13 mouse cellular contexts compared by ENCODE assay signal in genomic region chr4:55001386-55001785, GRCm38 (mm10). TPM values are rescaled to one million over a fixed set of nuclear protein-coding genes. Genes with fewer than 3 reads are reported as not detected.
DNase-seq lines count a peak whose midpoint lies in the region; ATAC-seq lines count a peak whose summit lies in the region.
"Had no signal": no experiment of that assay in that cellular context is flagged by ENCODE, and none has a peak within 500 bp of the region (broad histone marks: within the 10 kb centered on the region; RNA-seq: fewer than 3 reads in every experiment).

No protein-coding gene starts in this region.

- ATAC-seq in heart, embryonic 14.5 days (ENCODE audit: insufficient number of reproducible peaks, insufficient read depth, low FRiP score, low read depth): no peak
- ATAC-seq: midbrain, embryonic 15.5 days had no signal

- peak overlapping the region; percentile 15 to 61; a peak in 3 of 4 replicates for H3K27ac ChIP-seq in heart, embryonic 14.5 days (replicated peaks in 1 of 2; ENCODE audit: control insufficient read depth in 1 of 2, insufficient read depth in 1 of 2, low read depth in 2 of 2, low read length in 2 of 2)
- no peak overlapping the region for H3K27ac ChIP-seq in midbrain, embryonic 10.5 days (replicated peaks)
- H3K27ac ChIP-seq: embryonic facial prominence, embryonic 13.5 days; hindbrain, embryonic 10.5 days; liver, embryonic 15.5 days; midbrain, embryonic 15.5 days had no signal

- peak overlapping the region; percentile 16 for H3K4me2 ChIP-seq in heart, embryonic 14.5 days (ENCODE audit: low read length)
- H3K4me2 ChIP-seq: embryonic facial prominence, embryonic 13.5 days; liver, embryonic 15.5 days; midbrain, embryonic 15.5 days had no signal

- H3K27me3 ChIP-seq in heart, embryonic 14.5 days (ENCODE audit: control insufficient read depth, insufficient read depth, low read length): no peaks in the 10 kb centered on the region
- no peaks in the 10 kb centered on the region for H3K27me3 ChIP-seq in midbrain, embryonic 10.5 days (ENCODE audit: low read depth, poor library complexity, severe bottlenecking)
- H3K27me3 ChIP-seq: embryonic facial prominence, embryonic 13.5 days; liver, embryonic 15.5 days; midbrain, embryonic 15.5 days had no signal

- DNase-seq in heart, adult 8-10 months (ENCODE audit: low spot score): peak; percentile 65
- DNase-seq in heart, postnatal 36 days: no peak
- peak; percentile 79 for DNase-seq in 3T3-L1 (ENCODE audit: low read depth, low spot score)
- DNase-seq in MN1 (ENCODE audit: low spot score): peak; percentile 37
- no peak for DNase-seq in natural killer cell, adult 2 months (ENCODE audit: low spot score in 2 of 2)
- DNase-seq in retina, embryonic 14.5 days (ENCODE audit: low spot score): no peak
- DNase-seq in midbrain, embryonic 10.5 days (ENCODE audit: low spot score): no peak
- DNase-seq: cerebellum, adult 9-11 months had no signal

- H3K36me3 ChIP-seq in heart, embryonic 14.5 days (ENCODE audit: control insufficient read depth, insufficient read depth, low read length): no peaks in the 10 kb centered on the region
- H3K36me3 ChIP-seq in midbrain, embryonic 10.5 days: peaks cover 77% of the 10 kb centered on the region
- H3K36me3 ChIP-seq: liver, embryonic 15.5 days; midbrain, embryonic 15.5 days had no signal

- intact Hi-C loops in heart, postnatal 36 days (cut with DNase I): loop anchor here (1.0 kb wide), 1 partner anchor 53 kb away; no protein-coding TSS in a partner anchor

- H3K9me3 ChIP-seq in heart, embryonic 14.5 days (ENCODE audit: control insufficient read depth, low read length): no peaks in the 10 kb centered on the region
- no peaks in the 10 kb centered on the region for H3K9me3 ChIP-seq in midbrain, embryonic 10.5 days (replicated peaks)
- H3K9me3 ChIP-seq: embryonic facial prominence, embryonic 13.5 days; hindbrain, embryonic 10.5 days; liver, embryonic 15.5 days; midbrain, embryonic 15.5 days had no signal

- peaks cover 27 to 56% of the 10 kb centered on the region in 2 experiments for H3K4me1 ChIP-seq in heart, embryonic 14.5 days (ENCODE audit: control insufficient read depth in 2 of 2, insufficient read depth in 2 of 2, low read length in 2 of 2)
- peaks cover 39% of the 10 kb centered on the region for H3K4me1 ChIP-seq in midbrain, embryonic 10.5 days

- no peak overlapping the region for H3K9ac ChIP-seq in heart, embryonic 14.5 days (ENCODE audit: low read length)
- H3K9ac ChIP-seq: embryonic facial prominence, embryonic 13.5 days; liver, embryonic 15.5 days; midbrain, embryonic 15.5 days had no signal

- 16% methylated on average over 3 of the region's 3 CpGs for WGBS in heart, embryonic 14.5 days
- 90% methylated on average over 3 of the region's 3 CpGs for WGBS in midbrain, embryonic 10.5 days

- no peak overlapping the region for H3K4me3 ChIP-seq in heart, embryonic 14.5 days (ENCODE audit: control insufficient read depth in 1 of 2, insufficient read depth in 1 of 2, low read depth in 1 of 2, low read length in 2 of 2)
- no peak overlapping the region for H3K4me3 ChIP-seq in midbrain, embryonic 10.5 days
- H3K4me3 ChIP-seq: embryonic facial prominence, embryonic 13.5 days; hindbrain, embryonic 10.5 days; liver, embryonic 15.5 days; midbrain, embryonic 15.5 days had no signal

RNA-seq across cellular contexts. Expression of gene Zfp462, which starts 56.5 kb away (rescaled TPM):
- 1 to 10 TPM; 4.4 to 7.8 (median 6.4) TPM for total RNA-seq in heart, adult 8-10 months (2022)
- 1 to 10 TPM; 7.2 to 7.5 TPM for total RNA-seq in heart, postnatal 36 days (2021)
- polyA plus RNA-seq in heart, embryonic 14.5 days (2014; fragmentation: Nextera tagmentation; extraction: Ambion mirVana): 1.7 and 3.7 TPM in 2 replicates
- polyA plus RNA-seq in midbrain, embryonic 10.5 days (2016; fragmentation: Nextera tagmentation; extraction: Ambion mirVana): 13.9 and 15.7 TPM in 2 replicates

Comparison
In these comparisons a context has a peak if more than half of its experiments do, and no peak if none do; other contexts are left out.
1. DNase-seq: peak in heart, adult 8-10 months (single experiment), 3T3-L1 (single experiment) and MN1 (single experiment); none in heart, postnatal 36 days (0 of 2), natural killer cell, adult 2 months (0 of 2), retina, embryonic 14.5 days (single experiment) and midbrain, embryonic 10.5 days (single experiment).